Mouse (Mus musculus) hematopoietic stem cell, adult 5-6 weeks (primary cell): ENCODE measurements around the gene Irf2bp1. TPM values are rescaled to one million over a fixed set of nuclear protein-coding genes. Genes with fewer than 3 reads are reported as not detected.

Experiments
- ATAC-seq, 2 experiments: fragments of 125-278 bp in 1 of 2; replicated peaks in 1 of 2; 2 replicates each; pipeline ENCODE4 v1.8.0; 2016 to 2017; ENCODE audit warnings: inconsistent platforms in 2 of 2, mild to moderate bottlenecking in 2 of 2, moderate number of reproducible peaks in 2 of 2, low read depth in 1 of 2, moderate TSS enrichment in 1 of 2; ENCODE audit not compliant: low FRiP score in 2 of 2, poor library complexity in 2 of 2, severe bottlenecking in 2 of 2, insufficient read depth in 1 of 2, low TSS enrichment in 1 of 2
- total RNA-seq: library from RNA; stranded (forward); fragments of 172-1452, 232-1000 nt; gene quantifications from 2 replicates; pipeline ENCODE4 v1.2.3, GENCODE M21; 2017

Irf2bp1 gene
- total RNA-seq, 1 experiment from 2014 or later, result 13.1 TPM

GRCm38 (mm10) chr7:18991660-18992293 lies 12.1 kb upstream of the Irf2bp1 start:
- ATAC-seq, result no peak

- ATAC-seq, result no peak
These were observed 11.6 kb upstream of the Irf2bp1 start for GRCm38 (mm10) chr7:18992294-18992675.

- no peak for ATAC-seq
These were observed 10.8 kb upstream of the Irf2bp1 start for GRCm38 (mm10) chr7:18993036-18993435.

- ATAC-seq, result no peak
These were observed 5.0 kb upstream of the Irf2bp1 start for GRCm38 (mm10) chr7:18998835-18999234.

- no peak for ATAC-seq
These were observed 3.4 kb upstream of the Irf2bp1 start for GRCm38 (mm10) chr7:19000421-19000820.

GRCm38 (mm10) chr7:19001066-19001806 lies 2.6 kb upstream of the Irf2bp1 start:
- peak; percentile 51 to 58 for ATAC-seq

- no peak for ATAC-seq
These were observed 2.1 kb upstream of the Irf2bp1 start for GRCm38 (mm10) chr7:19001807-19002085.

GRCm38 (mm10) chr7:19002115-19002514 lies 1.7 kb upstream of the Irf2bp1 start:
- no peak for ATAC-seq

- peak; percentile 48 to 58 for ATAC-seq
These were observed 871 bp upstream of the Irf2bp1 start for GRCm38 (mm10) chr7:19002848-19003498.

- ATAC-seq, result no peak
These were observed 811 bp downstream of the Irf2bp1 start for GRCm38 (mm10) chr7:19004631-19005079.

- no peak for ATAC-seq
These were observed 1.7 kb downstream of the Irf2bp1 start for GRCm38 (mm10) chr7:19005417-19006121.

GRCm38 (mm10) chr7:19006476-19006875 lies 2.6 kb downstream of the Irf2bp1 start:
- peak; percentile 52 to 57; a peak in 3 of 4 replicates for ATAC-seq

GRCm38 (mm10) chr7:19007026-19007977 lies 3.5 kb downstream of the Irf2bp1 start:
- no peak for ATAC-seq

- no peak for ATAC-seq
These were observed 6.7 kb downstream of the Irf2bp1 start for GRCm38 (mm10) chr7:19010581-19010980.

GRCm38 (mm10) chr7:19012025-19012621 lies 8.3 kb downstream of the Irf2bp1 start:
- ATAC-seq, result peak; percentile 54 to 60

GRCm38 (mm10) chr7:19012882-19013281 lies 9.0 kb downstream of the Irf2bp1 start:
- ATAC-seq, result no peak

GRCm38 (mm10) chr7:19014452-19014851 lies 10.6 kb downstream of the Irf2bp1 start:
- ATAC-seq, result no peak
